Mouse (Mus musculus) central nervous system, embryonic 11.5 days (tissue): ENCODE measurements around the gene Zfp426. TPM values are rescaled to one million over a fixed set of nuclear protein-coding genes. Genes with fewer than 3 reads are reported as not detected.

Experiments
- polyA plus RNA-seq: library from polyadenylated mRNA; depleted of rRNA; stranded (reverse); fragments of >200 nt; gene quantifications from 2 replicates; pipeline ENCODE4 v1.2.3, GENCODE M21; 2012; rRNA removed

Zfp426 gene
- polyA plus RNA-seq, result 22.6 and 29.3 TPM in 2 replicates

GRCm38 (mm10) chr9:20492527-20493233 lies at the start of gene Zfp426:
Zfp426 (minus strand) TSS chr9:20492746.

GRCm38 (mm10) chr9:20521306-20521957 lies 28.9 kb upstream of the Zfp426 start, which contains the start of gene Zfp266:
Zfp266 (minus strand) TSS chr9:20521417.

DNA sequence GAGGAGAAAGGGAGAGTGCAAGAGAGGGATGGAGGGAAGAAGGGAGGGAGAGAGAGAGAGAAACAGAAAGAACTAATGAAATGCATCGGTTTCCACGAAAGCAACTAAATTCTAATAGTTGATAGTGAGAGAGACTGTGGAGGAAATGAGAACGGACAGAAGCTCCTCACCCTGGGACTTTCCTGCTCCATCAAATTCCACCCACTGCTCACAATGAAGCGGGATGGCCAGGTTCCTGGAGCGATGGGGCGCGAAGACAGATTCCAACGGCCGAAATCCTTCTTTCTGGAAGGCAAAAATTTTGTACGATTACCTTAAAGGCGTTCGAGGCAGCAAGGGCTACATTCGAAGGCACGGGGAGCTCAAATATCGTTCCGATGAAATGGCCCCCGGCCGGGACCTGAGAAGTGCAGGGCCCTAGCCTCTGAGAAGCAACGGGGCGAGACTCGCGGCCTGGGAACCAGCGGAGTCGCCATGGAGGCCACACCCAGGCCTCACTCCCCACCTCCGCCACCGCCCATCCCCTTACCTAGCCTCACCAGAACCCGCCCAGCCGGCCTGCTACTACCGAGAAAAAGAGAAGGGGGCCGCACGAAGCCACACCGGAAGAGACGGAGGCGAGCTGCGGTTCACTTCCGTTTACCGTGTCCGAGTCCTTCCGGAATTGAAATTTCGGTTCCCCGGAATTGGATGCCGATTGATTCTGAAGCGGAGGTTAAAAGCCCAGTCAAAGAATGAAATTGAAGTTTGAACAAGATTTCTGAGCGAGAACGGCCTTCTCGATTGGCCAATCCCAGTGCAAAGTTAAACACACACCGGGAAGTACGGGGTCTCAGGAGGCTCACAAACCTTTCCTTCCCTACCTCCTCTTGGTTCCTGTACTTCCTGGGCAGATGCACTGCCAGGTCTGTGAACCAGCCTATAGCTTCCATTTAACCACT lies 32.9 kb downstream of the Zfp426 start, which contains the start of gene Zfp26:
Zfp26 (minus strand) TSS at position 786 of the 941 bp plus-strand sequence.

Other genes starting within 250 kb of the Zfp426 start
- gene Olfr39, start 210.4 kb downstream of the Zfp426 start, polyA plus RNA-seq, result not detected in 2 replicates
- gene Olfr873, start 194.2 kb downstream of the Zfp426 start, polyA plus RNA-seq, result not detected in 2 replicates
- 0.02 TPM in 1 of 2 replicates, not detected in the other for gene Olfr18, start 156.7 kb downstream of the Zfp426 start, polyA plus RNA-seq
- gene Zfp560, start 107.6 kb downstream of the Zfp426 start, polyA plus RNA-seq, result 8.4 and 25.4 TPM in 2 replicates
- 14.0 and 22.5 TPM in 2 replicates for gene Zfp26, start 32.6 kb downstream of the Zfp426 start, polyA plus RNA-seq
- gene Zfp266, start 28.7 kb upstream of the Zfp426 start, polyA plus RNA-seq, result 48.9 and 75.4 TPM in 2 replicates
- 9.9 and 17.5 TPM in 2 replicates for gene Zfp846, start 88.5 kb upstream of the Zfp426 start, polyA plus RNA-seq
- 356 and 496 TPM in 2 replicates for gene Ubl5, start 150.1 kb upstream of the Zfp426 start, polyA plus RNA-seq
- 23.0 and 30.5 TPM in 2 replicates for gene Fbxl12, start 152.0 kb upstream of the Zfp426 start, polyA plus RNA-seq
- gene Pin1, start 159.3 kb upstream of the Zfp426 start, polyA plus RNA-seq, result 21.5 and 33.5 TPM in 2 replicates